Mouse (Mus musculus): ENCODE results near the gene Ccdc34.

GRCm38 (mm10) chr2:110077655-110078054 is 60.0 kb downstream of the Ccdc34 start:
- TF ChIP-seq CTCF (IDR thresholded peaks at IDR 0.05; ENCODE audit: low read depth, low read length) (no peak), POLR2A (IDR thresholded peaks at IDR 0.05; ENCODE audit: borderline replicate concordance, low read depth, low read length) (no peak)

Data from bone marrow macrophage, adult 2 months (primary cell).